Mouse (Mus musculus) liver, embryonic 14.5 days (tissue): ENCODE measurements around the gene Ric8a.

Source experiments
- CTCF ChIP-seq: IDR thresholded peaks from 2 replicates; pipeline ENCODE4 v1.5.1; 2016; ENCODE audit warnings: antibody characterized with exemption, low read depth, control low read depth
- EP300 ChIP-seq: IDR thresholded peaks from 2 replicates; pipeline ENCODE4 v1.6.1; 2016; ENCODE audit warnings: antibody characterized with exemption, low read depth

- TF ChIP-seq CTCF, result no peak
- TF ChIP-seq EP300, result no peak
These were observed at the start of gene Ric8a for GRCm38 (mm10) chr7:140856785-140857549.
